In genomic region chr12:109045581-109045980, GRCm38 (mm10) we compare ENCODE assay signal across 33 mouse cellular contexts.
"Had no signal": no experiment of that assay in that cellular context is flagged by ENCODE, and none has a peak within 500 bp of the region (broad histone marks: within the 10 kb centered on the region; RNA-seq: fewer than 3 reads in every experiment).

No protein-coding gene starts in this region.

- H3K4me1 ChIP-seq: heart, embryonic 12.5 days; heart, embryonic 13.5 days; heart, embryonic 15.5 days; hindbrain, embryonic 15.5 days; intestine, embryonic 15.5 days had no signal

- H3K4me3 ChIP-seq: heart, embryonic 12.5 days; heart, embryonic 13.5 days; heart, embryonic 15.5 days; hindbrain, embryonic 10.5 days; hindbrain, embryonic 12.5 days; hindbrain, embryonic 13.5 days; hindbrain, embryonic 15.5 days; intestine, embryonic 15.5 days; kidney, embryonic 15.5 days; layer of hippocampus, adult 2 months; left cerebral cortex, adult 2 months had no signal

- H3K36me3 ChIP-seq: heart, embryonic 12.5 days; heart, embryonic 13.5 days; heart, embryonic 15.5 days; hindbrain, embryonic 10.5 days; hindbrain, embryonic 12.5 days; hindbrain, embryonic 13.5 days; hindbrain, embryonic 15.5 days; intestine, embryonic 15.5 days; kidney, embryonic 15.5 days had no signal

- DNase-seq: heart, postnatal 10 days; heart, postnatal 14 days; heart, postnatal 36 days; heart, postnatal 4 days; kidney, adult 11 months; kidney, adult 18-20 months; kidney, adult 2 months; kidney, adult 8-10 months; kidney, adult 9 months; kidney, postnatal 10 days; kidney, postnatal 14 days; kidney, postnatal 36 days; kidney, postnatal 4 days; layer of hippocampus, adult 9-11 months; layer of hippocampus, postnatal 36 days had no signal

- H3K9ac ChIP-seq: heart, embryonic 12.5 days; heart, embryonic 13.5 days; heart, embryonic 15.5 days; hindbrain, embryonic 12.5 days; hindbrain, embryonic 13.5 days; hindbrain, embryonic 14.5 days; hindbrain, embryonic 15.5 days; intestine, embryonic 15.5 days; kidney, embryonic 15.5 days had no signal

- H3K27ac ChIP-seq: heart, embryonic 13.5 days; heart, embryonic 15.5 days; hindbrain, embryonic 12.5 days; hindbrain, embryonic 13.5 days; hindbrain, embryonic 14.5 days; hindbrain, embryonic 15.5 days; hindbrain, postnatal 0 days; intestine, embryonic 15.5 days; kidney, embryonic 15.5 days; kidney, postnatal 0 days; layer of hippocampus, adult 2 months; left cerebral cortex, adult 2 months had no signal

- ATAC-seq: hindbrain, embryonic 16.5 days; hindbrain, postnatal 0 days; inflammation-experienced regulatory T-cells, adult 6 months; intestine, embryonic 16.5 days; intestine, postnatal 0 days had no signal

- H3K4me2 ChIP-seq: heart, embryonic 12.5 days; heart, embryonic 13.5 days; heart, embryonic 15.5 days; hindbrain, embryonic 12.5 days; hindbrain, embryonic 13.5 days; hindbrain, embryonic 14.5 days; hindbrain, embryonic 15.5 days; intestine, embryonic 15.5 days; kidney, embryonic 15.5 days had no signal

- H3K9me3 ChIP-seq: heart, embryonic 12.5 days; heart, embryonic 13.5 days; heart, embryonic 15.5 days; hindbrain, embryonic 10.5 days; hindbrain, embryonic 12.5 days; hindbrain, embryonic 13.5 days; hindbrain, embryonic 15.5 days; intestine, embryonic 15.5 days; kidney, embryonic 15.5 days had no signal
